Mouse (Mus musculus): ENCODE measurements around the gene Fbp1.
"Not testable (repeated sequence)": the region's sequence is repeated elsewhere in the genome, so short reads cannot be mapped to it uniquely, and the experiment has no call there.

Gene Fbp1

GRCm38 (mm10) chr13:62887712-62888441 lies at the start of gene Fbp1:
TSS of gene Fbp1 (minus strand) at chr13:62888282.
- DNase-seq: no peak

- no peak for DNase-seq
These were observed 44.4 kb upstream of the Fbp1 start for GRCm38 (mm10) chr13:62932452-62932851.

- DNase-seq: no peak
These were observed 41.8 kb upstream of the Fbp1 start for GRCm38 (mm10) chr13:62929766-62930389.

- DNase-seq: not testable (repeated sequence)
These were observed 41.1 kb upstream of the Fbp1 start for GRCm38 (mm10) chr13:62929144-62929543.

GRCm38 (mm10) chr13:62927470-62927869 lies 39.4 kb upstream of the Fbp1 start:
- DNase-seq: no peak

GRCm38 (mm10) chr13:62926479-62926878 lies 38.4 kb upstream of the Fbp1 start:
- DNase-seq: peak; percentile 16 to 24

- DNase-seq: no peak
These were observed 35.1 kb upstream of the Fbp1 start for GRCm38 (mm10) chr13:62923182-62923581.

- DNase-seq: no peak
These were observed 34.6 kb upstream of the Fbp1 start for GRCm38 (mm10) chr13:62922645-62923044.

GRCm38 (mm10) chr13:62919647-62920341 lies 31.7 kb upstream of the Fbp1 start:
- DNase-seq: peak; percentile 72 to 82

GRCm38 (mm10) chr13:62917416-62918110 lies 29.5 kb upstream of the Fbp1 start:
- DNase-seq: no peak

- DNase-seq: peak in 1 of 2 experiments; percentile 1
These were observed 28.6 kb upstream of the Fbp1 start for GRCm38 (mm10) chr13:62916675-62917074.

- DNase-seq: no peak
These were observed 23.5 kb upstream of the Fbp1 start for GRCm38 (mm10) chr13:62911575-62911974.

GRCm38 (mm10) chr13:62910206-62910605 lies 22.1 kb upstream of the Fbp1 start:
- DNase-seq: no peak

GRCm38 (mm10) chr13:62909776-62910175 lies 21.7 kb upstream of the Fbp1 start:
- no peak for DNase-seq

GRCm38 (mm10) chr13:62908163-62908559 lies 20.1 kb upstream of the Fbp1 start:
- no peak for DNase-seq

- DNase-seq: no peak
These were observed 19.6 kb upstream of the Fbp1 start for GRCm38 (mm10) chr13:62907527-62908162.

GRCm38 (mm10) chr13:62901139-62901538 lies 13.1 kb upstream of the Fbp1 start:
- no peak for DNase-seq

GRCm38 (mm10) chr13:62897927-62898646 lies 10.0 kb upstream of the Fbp1 start:
- no peak for DNase-seq

- DNase-seq: no peak
These were observed 5.2 kb upstream of the Fbp1 start for GRCm38 (mm10) chr13:62893044-62893842.

- no peak for DNase-seq
These were observed 1.2 kb upstream of the Fbp1 start for GRCm38 (mm10) chr13:62889311-62889710.

GRCm38 (mm10) chr13:62884536-62884935 lies 3.5 kb downstream of the Fbp1 start:
- no peak for DNase-seq

Data from cerebellum, adult 18-20 months (tissue).